Mouse (Mus musculus): ENCODE measurements around the gene Slc25a21. TPM values are rescaled to one million over a fixed set of nuclear protein-coding genes. Genes with fewer than 3 reads are reported as not detected.
A peak's percentile ranks its signal among the peaks of the same experiment; 100 is the strongest.

Slc25a21 gene
- polyA plus RNA-seq, 1 experiment from 2014 or later = 0.22 TPM

GRCm38 (mm10) chr12:57201901-57202300, 4.6 kb upstream of the Slc25a21 start:
- Histone ChIP-seq H3K36me3 (no peaks in the 10 kb centered on the region), H3K27ac (no peak overlapping the region), H3K4me2 (no peak overlapping the region), H3K27me3 (peaks cover 15% of the 10 kb centered on the region), H3K4me1 (replicated peaks) (peaks cover 4% of the 10 kb centered on the region), H3K9me3 (no peaks in the 10 kb centered on the region), H3K4me3 (no peak overlapping the region), H3K9ac (no peak overlapping the region)
- WGBS = 98% methylated on average over 3 of the region's 3 CpGs
- ATAC-seq (ENCODE audit: low FRiP score) = no peak

- Histone ChIP-seq H3K36me3 (no peaks in the 10 kb centered on the region), H3K27ac (no peak overlapping the region), H3K4me2 (no peak overlapping the region), H3K27me3 (peaks cover 27% of the 10 kb centered on the region), H3K4me1 (replicated peaks) (peaks cover 11% of the 10 kb centered on the region), H3K9ac (no peak overlapping the region), H3K9me3 (no peaks in the 10 kb centered on the region), H3K4me3 (no peak overlapping the region)
- no peak for ATAC-seq (ENCODE audit: low FRiP score)
- WGBS = 97% methylated on average over 2 of the region's 2 CpGs
Observed at GRCm38 (mm10) chr12:57199427-57199826, 2.2 kb upstream of the Slc25a21 start.

- Histone ChIP-seq H3K4me1 (replicated peaks) (peaks cover 11% of the 10 kb centered on the region), H3K27me3 (peaks cover 27% of the 10 kb centered on the region), H3K9me3 (no peaks in the 10 kb centered on the region), H3K27ac (no peak overlapping the region), H3K4me3 (no peak overlapping the region), H3K4me2 (no peak overlapping the region), H3K9ac (no peak overlapping the region), H3K36me3 (no peaks in the 10 kb centered on the region)
- ATAC-seq (ENCODE audit: low FRiP score) = peak; percentile 36; the same call in 1 of the 2 replicates
Observed at GRCm38 (mm10) chr12:57198269-57198668, 997 bp upstream of the Slc25a21 start.

- peak; percentile 54; the same call in 1 of the 2 replicates for ATAC-seq (ENCODE audit: low FRiP score)
- Histone ChIP-seq H3K9me3 (no peaks in the 10 kb centered on the region), H3K9ac (peak overlapping the region; percentile 63), H3K4me1 (replicated peaks) (peaks cover 11% of the 10 kb centered on the region), H3K4me3 (peak overlapping the region; percentile 44), H3K27me3 (peaks cover 27% of the 10 kb centered on the region), H3K27ac (no peak overlapping the region), H3K4me2 (peak overlapping the region; percentile 74), H3K36me3 (no peaks in the 10 kb centered on the region)
- WGBS = under 1% methylated on average over 59 of the region's 59 CpGs
Observed at GRCm38 (mm10) chr12:57196608-57197362, 487 bp downstream of the Slc25a21 start.

GRCm38 (mm10) chr12:57196286-57196607, 1.0 kb downstream of the Slc25a21 start:
- H3K4me3 ChIP-seq = peak overlapping the region; percentile 44
- 7% methylated on average over 8 of the region's 8 CpGs for WGBS
- H3K9ac ChIP-seq = peak overlapping the region; percentile 63; the same call in 1 of the 2 replicates
- peaks cover 27% of the 10 kb centered on the region for H3K27me3 ChIP-seq
- H3K4me1 ChIP-seq (replicated peaks) = peaks cover 11% of the 10 kb centered on the region
- peak overlapping the region; percentile 74 for H3K4me2 ChIP-seq
- H3K36me3 ChIP-seq = no peaks in the 10 kb centered on the region
- no peaks in the 10 kb centered on the region for H3K9me3 ChIP-seq
- H3K27ac ChIP-seq = no peak overlapping the region
- no peak for ATAC-seq (ENCODE audit: low FRiP score)

GRCm38 (mm10) chr12:57194609-57195008, 2.7 kb downstream of the Slc25a21 start:
- no peaks in the 10 kb centered on the region for H3K9me3 ChIP-seq

GRCm38 (mm10) chr12:57187032-57187431, 10.2 kb downstream of the Slc25a21 start:
- Histone ChIP-seq H3K9ac (no peak overlapping the region), H3K4me3 (no peak overlapping the region), H3K9me3 (no peaks in the 10 kb centered on the region), H3K4me2 (no peak overlapping the region), H3K36me3 (no peaks in the 10 kb centered on the region), H3K4me1 (replicated peaks) (no peaks in the 10 kb centered on the region), H3K27me3 (0 out of 2 replicates have a peak, but pooled peaks cover 6% of the 10 kb centered on the region), H3K27ac (no peak overlapping the region)
- WGBS = 92% methylated on average over 4 of the region's 4 CpGs
- ATAC-seq (ENCODE audit: low FRiP score) = no peak

More at GRCm38 (mm10) chr12:57194609-57195008, 2.7 kb downstream of the Slc25a21 start:
- 27% methylated on average over 3 of the region's 3 CpGs for WGBS
- H3K4me1 ChIP-seq (replicated peaks) = peaks cover 11% of the 10 kb centered on the region
- no peaks in the 10 kb centered on the region for H3K36me3 ChIP-seq
- no peak overlapping the region for H3K9ac ChIP-seq
- no peak for ATAC-seq (ENCODE audit: low FRiP score)
- H3K27ac ChIP-seq = no peak overlapping the region
- no peak overlapping the region for H3K4me3 ChIP-seq
- no peak overlapping the region for H3K4me2 ChIP-seq
- peaks cover 30% of the 10 kb centered on the region for H3K27me3 ChIP-seq

GRCm38 (mm10) chr12:57186126-57186525, 11.1 kb downstream of the Slc25a21 start:
- 0 out of 2 replicates have a peak, but pooled peaks cover 6% of the 10 kb centered on the region for H3K27me3 ChIP-seq
- no peak overlapping the region for H3K27ac ChIP-seq
- no peaks in the 10 kb centered on the region for H3K36me3 ChIP-seq
- WGBS = 77% methylated on average over 2 of the region's 2 CpGs
- H3K4me3 ChIP-seq = no peak overlapping the region
- no peak for ATAC-seq (ENCODE audit: low FRiP score)
- no peaks in the 10 kb centered on the region for H3K4me1 ChIP-seq (replicated peaks)
- H3K4me2 ChIP-seq = no peak overlapping the region
- H3K9me3 ChIP-seq = no peaks in the 10 kb centered on the region
- H3K9ac ChIP-seq = no peak overlapping the region

- Histone ChIP-seq H3K36me3 (no peaks in the 10 kb centered on the region), H3K9me3 (no peaks in the 10 kb centered on the region), H3K9ac (no peak overlapping the region), H3K4me3 (no peak overlapping the region), H3K4me1 (replicated peaks) (no peaks in the 10 kb centered on the region), H3K27me3 (0 out of 2 replicates have a peak, but pooled peaks cover 3% of the 10 kb centered on the region), H3K27ac (no peak overlapping the region), H3K4me2 (no peak overlapping the region)
- WGBS = 0% methylated on average over 1 of the region's 1 CpGs
- ATAC-seq (ENCODE audit: low FRiP score) = no peak
Observed at GRCm38 (mm10) chr12:57185475-57185874, 11.8 kb downstream of the Slc25a21 start.

GRCm38 (mm10) chr12:57184401-57185147, 12.7 kb downstream of the Slc25a21 start:
- no peak overlapping the region for H3K4me2 ChIP-seq

GRCm38 (mm10) chr12:57179465-57180188, 17.6 kb downstream of the Slc25a21 start:
- Histone ChIP-seq H3K27ac (no peak overlapping the region), H3K4me3 (no peak overlapping the region), H3K9me3 (no peaks in the 10 kb centered on the region), H3K36me3 (no peaks in the 10 kb centered on the region), H3K27me3 (no peaks in the 10 kb centered on the region), H3K9ac (no peak overlapping the region), H3K4me1 (replicated peaks) (peaks cover 9% of the 10 kb centered on the region), H3K4me2 (no peak overlapping the region)
- peak; percentile 46; the same call in 1 of the 2 replicates for ATAC-seq (ENCODE audit: low FRiP score)
- WGBS = 25% methylated on average over 5 of the region's 5 CpGs

More at GRCm38 (mm10) chr12:57184401-57185147, 12.7 kb downstream of the Slc25a21 start:
- H3K9me3 ChIP-seq = no peaks in the 10 kb centered on the region
- no peak overlapping the region for H3K4me3 ChIP-seq
- 0 out of 2 replicates have a peak, but pooled peaks cover 3% of the 10 kb centered on the region for H3K27me3 ChIP-seq
- WGBS = 67% methylated on average over 2 of the region's 2 CpGs
- no peak overlapping the region for H3K27ac ChIP-seq
- peaks cover 5% of the 10 kb centered on the region for H3K4me1 ChIP-seq (replicated peaks)
- ATAC-seq (ENCODE audit: low FRiP score) = no peak
- no peak overlapping the region for H3K9ac ChIP-seq
- no peaks in the 10 kb centered on the region for H3K36me3 ChIP-seq

GRCm38 (mm10) chr12:57178818-57179217, 18.5 kb downstream of the Slc25a21 start:
- H3K4me2 ChIP-seq = no peak overlapping the region
- no peaks in the 10 kb centered on the region for H3K27me3 ChIP-seq
- peaks cover 9% of the 10 kb centered on the region for H3K4me1 ChIP-seq (replicated peaks)
- H3K9me3 ChIP-seq = no peaks in the 10 kb centered on the region
- H3K4me3 ChIP-seq = no peak overlapping the region
- H3K9ac ChIP-seq = no peak overlapping the region
- no peaks in the 10 kb centered on the region for H3K36me3 ChIP-seq
- ATAC-seq (ENCODE audit: low FRiP score) = no peak
- H3K27ac ChIP-seq = no peak overlapping the region
